Mouse (Mus musculus): Measurements from ENCODE around the gene Vapa.

The Vapa gene

DNA sequence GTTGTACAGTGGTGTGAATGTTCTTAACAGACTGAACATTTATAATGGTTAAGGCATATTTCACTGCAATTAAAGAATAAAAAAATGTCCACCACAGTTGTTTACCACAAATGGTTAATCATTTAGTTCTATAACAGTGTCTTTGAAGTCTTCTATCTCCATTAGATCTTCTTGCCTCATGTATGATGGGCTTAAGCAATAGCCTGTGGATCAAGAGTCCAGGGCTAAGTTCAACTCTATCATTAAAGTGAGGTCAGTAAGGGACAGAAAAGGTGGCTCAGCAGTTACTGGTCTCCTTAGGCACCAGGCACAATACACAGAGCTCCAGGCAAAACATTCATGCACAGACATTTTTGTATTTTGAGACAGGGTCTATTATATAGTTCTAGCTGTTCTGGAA is 9.8 kb upstream of the Vapa start:
- DNase-seq = no peak

DNA sequence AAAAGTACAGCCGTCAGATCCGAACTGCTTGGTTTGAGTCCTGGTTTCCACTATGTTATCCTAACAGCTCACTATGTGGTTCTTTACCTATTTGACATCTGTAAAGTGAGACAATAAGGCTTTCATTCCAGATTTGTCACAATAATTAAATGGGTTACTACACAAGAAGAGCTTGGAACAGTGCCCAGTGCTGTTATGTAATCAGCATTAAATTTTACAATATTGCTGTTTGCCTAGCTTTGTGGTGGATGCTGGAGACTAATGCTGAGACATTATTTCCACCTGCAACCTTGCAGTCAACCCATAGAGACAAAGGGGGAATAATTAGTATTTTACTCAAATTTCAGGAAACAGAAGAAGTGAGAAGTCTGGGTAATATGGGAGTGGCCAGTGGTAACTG is 5.1 kb upstream of the Vapa start:
- no peak for DNase-seq

DNA sequence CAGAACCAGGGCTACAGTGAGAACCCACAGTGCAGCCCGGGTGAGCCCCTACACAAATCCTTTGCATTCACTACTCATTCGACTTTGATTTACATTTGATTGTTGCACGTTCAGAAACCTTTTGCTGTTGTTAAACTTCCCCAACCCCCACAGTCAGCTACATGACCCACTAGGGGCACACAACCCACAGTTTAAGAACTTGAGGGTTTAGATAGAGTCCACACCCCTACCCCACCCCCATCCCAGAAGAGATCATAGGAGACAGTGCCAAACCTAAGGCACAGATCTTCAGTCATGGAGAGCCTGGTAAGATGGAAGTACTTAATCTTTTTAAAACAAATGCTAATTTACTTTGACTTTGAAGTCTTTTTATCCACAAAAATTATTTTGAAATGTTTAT is 2.3 kb upstream of the Vapa start:
- DNase-seq = no peak

DNA sequence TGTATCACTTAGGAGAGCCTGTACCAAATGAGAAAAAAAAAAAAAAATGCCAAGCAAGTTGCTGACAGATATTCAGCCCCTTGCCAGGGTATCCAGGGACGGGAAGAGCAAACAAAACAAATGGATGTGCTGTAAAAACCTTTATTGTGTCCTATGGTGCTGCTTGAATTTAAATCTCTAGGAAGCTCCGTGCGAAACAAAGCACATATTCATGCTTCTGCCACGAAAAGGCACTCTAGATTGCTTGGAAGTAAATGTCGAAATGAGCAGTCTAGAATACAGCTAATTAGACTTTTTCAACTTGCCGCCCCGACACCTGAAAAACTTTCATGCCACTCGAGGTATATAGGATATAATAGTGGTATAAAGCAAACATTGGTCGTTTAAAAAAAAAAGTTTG is 1.1 kb upstream of the Vapa start:
- no peak for DNase-seq

DNA sequence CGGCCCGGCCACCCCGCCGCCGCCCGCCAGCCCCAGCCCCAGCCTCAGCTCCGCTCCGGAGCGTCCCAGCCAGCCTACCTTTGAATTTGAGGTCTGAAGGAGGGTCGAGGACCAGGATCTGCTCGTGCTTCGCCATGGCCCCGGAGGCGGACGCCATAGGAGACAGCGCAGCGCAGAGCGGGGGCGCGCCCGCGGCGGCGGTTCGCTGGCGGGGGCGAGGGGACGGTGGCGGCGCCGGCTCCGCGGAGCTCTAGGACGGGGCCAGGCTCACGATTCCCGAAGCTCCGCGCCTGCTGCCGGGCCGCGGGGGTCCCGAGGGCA is 253 bp downstream of the Vapa start:
- DNase-seq = no peak

DNA sequence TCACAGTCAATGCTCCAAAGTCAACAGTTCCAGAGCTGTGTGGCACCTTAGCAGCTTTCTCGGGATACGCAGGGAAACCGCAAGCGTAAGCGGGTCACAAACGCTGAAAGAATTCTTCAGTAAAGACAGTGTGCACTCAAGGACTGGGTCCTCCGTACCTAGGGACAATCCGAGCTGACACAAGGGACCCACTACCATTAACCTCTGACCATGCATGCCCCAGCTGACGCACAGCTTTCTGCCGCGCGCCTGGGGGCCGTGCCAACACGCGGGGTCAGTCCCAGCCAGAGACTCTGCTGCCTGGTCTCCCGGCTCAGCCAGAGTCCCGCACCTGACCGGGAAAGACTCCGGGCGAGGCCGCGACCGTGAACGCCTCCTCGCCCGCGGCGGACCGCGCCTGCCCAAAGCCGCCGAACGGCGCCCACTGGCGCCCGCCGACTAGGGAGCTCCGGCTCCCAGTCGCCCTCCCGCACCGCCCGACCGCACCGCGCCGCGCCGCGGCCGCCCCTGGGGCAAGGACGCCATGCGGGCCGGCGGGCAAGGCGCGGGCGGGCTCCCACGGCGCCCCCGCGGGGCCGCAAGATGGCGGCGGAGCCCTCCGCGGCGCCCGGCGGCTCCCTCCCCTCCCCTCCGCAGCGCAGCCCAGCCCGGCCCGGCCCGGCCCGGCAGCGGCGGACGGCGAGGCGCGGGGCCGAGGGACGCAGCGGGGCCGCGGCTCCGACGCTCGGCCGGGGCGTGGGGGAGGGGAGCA is 789 bp downstream of the Vapa start:
- peak; percentile 50 for DNase-seq

DNA sequence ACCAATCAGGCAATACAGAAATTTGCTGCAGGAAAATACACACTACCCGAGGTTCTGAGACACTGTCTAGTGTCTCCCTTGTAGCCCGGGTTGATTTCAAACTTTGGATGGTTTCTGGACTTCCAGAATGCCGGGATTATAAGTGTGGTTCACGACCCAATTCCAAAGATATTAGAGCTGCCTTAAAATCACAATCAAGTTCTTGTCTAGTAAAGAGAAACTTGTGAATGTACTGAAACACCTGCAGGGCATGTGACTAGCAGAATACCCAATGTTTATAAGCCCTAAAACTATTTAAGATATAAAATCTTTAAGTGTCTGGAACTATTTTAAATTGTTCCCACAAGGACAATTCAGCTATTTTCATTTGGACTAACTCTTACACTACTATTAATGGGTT is 1.6 kb downstream of the Vapa start:
- DNase-seq = no peak

DNA sequence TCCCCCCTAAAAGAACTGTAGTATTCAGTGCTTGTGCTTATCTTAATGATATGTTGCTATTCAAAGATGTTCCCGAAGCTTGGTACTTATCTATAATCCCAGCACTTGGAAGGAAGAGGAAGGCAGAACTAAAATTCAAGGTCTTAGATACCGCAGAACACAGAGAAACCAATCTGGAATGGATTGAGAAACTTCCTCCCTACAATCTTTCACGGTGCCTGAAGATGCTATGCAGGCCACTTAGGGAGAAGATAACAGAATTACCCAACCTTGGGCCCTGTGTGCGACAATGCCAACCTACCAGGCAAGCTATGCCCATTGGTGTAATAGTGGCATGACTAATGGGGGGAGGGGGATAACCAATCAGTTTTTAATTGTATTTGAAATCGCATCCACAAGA is 4.6 kb downstream of the Vapa start:
- DNase-seq = no peak

DNA sequence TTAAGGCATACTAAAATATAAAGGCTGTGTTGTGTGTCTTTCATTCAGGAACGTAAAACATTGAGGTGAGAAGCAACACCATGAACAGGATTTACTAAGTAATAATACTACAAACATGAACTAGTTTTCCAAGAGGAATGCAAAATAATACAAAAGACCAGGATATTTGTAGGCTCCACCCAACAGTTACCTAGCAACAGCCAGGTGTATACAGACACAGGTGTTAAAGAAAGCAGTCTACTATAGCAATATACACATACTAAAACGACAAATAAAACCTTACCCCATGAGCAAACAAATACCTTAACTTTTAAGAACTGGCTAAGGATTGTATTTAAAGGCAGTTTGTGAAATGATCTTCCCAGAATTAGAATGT is 5.1 kb downstream of the Vapa start:
- DNase-seq = no peak

DNA sequence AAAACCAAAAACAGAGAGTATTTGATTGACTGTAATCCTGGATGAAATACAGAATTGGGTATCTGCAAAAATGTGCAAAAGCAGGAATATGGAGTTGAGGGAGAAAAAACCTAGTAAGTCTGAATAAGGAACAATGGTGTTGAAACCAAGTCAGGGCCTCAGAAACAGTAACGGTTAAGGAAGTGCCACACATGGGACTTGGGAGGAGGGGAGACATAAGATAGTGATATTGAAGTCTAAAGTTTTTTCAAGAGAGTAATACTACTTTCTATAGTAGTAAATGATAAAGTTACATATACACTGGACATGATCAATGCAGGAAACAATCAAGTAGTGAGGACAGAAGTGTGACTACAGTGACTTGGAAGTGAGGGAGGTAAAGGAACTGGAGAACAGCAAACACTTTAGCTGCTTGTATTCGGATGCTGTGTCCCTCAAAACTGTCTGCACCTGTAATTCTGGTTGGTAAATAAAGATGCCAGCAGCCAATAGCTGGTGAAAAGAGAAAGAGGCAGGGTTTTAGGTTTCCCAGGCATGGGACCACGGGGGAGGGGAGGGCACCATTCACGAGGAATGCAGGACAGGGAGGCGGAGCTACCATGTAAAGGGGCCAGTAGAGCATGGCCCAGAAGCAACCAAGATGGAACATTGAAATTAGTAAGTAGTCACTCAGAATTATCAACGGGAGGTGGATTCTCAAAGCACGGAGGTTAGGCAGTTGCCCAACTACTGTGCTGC is 5.6 kb downstream of the Vapa start:
- DNase-seq = no peak

DNA sequence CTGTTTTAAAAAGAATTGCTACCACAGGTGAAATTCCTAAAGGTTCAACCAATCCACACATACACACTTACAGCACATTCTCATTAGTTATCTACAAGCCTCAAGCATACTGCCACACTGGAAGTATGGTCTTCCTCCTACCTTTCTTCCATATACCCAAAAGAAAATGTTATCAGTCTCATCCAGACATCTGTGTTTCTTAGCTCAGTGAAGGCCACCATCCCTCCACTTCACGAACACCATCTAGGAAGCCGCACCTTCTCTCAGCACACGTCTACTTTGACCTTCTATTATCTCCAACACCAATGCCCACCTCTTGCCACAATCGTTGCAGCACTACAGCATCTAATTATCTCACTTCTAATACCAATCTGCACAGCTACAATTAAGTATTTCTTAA is 7.3 kb downstream of the Vapa start:
- no peak for DNase-seq

DNA sequence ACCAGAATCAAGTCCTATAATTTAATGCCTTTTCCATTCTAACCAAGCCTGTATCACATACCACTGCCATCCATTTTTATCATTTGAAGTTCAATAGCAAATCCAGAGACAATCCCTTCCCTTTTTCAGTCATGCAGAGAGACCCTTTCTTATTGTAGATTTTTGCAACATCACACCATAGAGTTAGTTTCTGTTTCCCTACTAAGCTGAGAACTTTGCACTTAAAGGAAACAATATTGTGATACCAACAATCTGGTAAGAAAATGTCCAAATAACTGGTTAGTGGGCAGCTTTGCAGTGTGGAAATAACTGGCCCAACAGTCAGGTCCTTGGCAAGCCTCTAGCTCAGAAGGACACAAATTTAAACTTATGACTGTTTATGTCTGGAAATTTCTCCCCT is 8.5 kb downstream of the Vapa start:
- DNase-seq = no peak

DNA sequence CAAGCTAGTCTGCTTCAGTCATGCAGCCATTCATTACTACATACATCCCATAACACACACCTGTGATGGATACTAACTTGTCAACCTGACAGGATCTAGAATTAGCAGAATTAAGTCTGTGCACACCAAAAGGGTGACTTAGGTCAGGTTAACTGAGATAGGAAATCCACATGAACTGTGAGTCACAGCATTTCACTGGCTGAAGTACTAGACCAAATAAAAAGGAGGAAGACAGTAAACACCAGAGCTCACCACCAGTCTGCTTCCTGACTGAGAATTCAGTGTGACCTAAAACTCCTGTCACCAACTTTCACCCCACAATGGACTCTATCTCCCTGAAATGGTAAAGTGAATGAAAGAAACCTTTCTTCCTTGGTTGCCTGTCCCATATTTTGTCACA is 9.0 kb downstream of the Vapa start:
- no peak for DNase-seq

DNA sequence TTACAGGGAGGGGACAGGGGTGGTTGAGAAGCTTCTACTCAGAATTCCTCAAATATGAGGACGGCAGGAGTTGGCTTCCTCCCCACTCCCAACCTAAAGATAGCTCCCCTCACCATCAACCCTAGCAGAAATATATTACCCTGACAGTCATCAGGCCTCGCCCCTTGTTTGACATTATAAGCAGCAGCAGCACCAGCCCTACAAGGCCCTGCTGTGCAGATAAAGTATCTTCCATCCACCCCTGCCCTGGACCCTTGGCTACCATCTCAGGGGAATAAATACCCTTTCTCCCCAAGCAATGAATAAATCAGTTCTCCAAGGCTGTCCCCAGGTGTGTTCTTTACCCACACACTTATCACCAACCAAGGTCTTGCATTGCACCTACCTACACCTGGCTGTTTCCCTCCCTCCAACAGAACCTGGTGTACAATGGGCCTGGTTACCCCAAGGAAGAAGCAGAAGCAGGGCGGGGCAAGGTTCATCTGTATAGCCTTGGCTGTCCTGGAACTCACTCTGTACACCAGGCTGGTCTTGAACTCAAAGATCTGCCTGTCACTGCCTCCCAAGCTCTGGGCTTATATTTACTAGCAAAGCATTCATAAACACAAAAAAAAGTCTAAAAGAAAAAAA is 15.4 kb downstream of the Vapa start:
- no peak for DNase-seq

DNA sequence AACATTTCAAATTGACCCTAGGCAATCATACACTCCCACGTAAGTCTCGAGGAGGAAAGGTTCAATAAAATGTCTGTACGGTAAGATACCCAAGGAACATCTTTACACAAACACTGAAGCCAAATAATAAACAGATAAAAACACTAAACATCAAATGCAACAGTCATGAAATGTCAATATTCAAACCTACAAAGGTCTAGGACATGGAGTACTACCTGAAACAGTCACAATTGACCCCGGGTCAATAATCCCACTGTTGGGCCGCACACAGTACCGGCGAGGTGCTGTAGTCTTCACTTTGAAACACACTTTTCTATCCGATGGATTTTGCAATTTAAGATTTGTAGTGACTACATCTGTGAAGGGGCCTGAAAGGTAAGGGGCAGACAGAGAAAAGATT is 18.7 kb downstream of the Vapa start:
- no peak for DNase-seq

DNA sequence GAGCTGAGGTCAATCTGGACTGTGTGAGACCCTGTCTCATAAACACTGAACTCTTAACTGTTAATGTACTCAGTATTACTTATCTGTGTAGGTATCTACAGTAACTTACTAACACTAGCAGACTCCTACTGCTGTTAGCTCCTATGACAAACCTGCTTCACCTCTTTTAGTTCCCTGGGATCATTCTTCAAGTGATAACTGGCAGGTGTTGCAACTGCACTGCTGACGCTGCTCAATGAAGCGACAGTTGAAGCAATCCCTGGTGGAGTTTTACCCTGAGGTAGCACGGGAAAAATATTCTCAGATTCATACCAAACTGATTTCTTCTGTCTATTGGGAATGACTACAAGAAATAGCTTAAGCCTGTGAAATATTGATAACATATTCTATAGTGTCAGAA is 26.5 kb downstream of the Vapa start:
- DNase-seq = no peak

DNA sequence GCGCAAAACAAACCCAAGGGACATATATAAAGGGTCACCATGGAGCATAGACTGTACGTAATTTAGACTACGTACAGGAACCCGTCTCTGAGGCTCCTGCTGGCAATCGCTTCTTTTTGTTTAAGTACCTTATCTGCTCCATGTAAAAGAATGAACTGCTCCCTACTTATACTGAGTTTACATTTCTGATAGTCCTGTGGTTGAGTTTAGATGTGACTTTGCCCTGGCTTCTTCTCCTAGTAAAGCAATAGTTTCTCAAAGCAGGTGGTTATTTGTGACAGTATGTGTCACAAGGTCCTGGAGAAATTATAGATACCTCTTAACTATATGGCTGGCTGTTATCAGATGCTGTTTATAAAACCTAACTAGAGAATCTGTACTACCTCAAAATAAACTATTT is 31.9 kb downstream of the Vapa start:
- DNase-seq = no peak

DNA sequence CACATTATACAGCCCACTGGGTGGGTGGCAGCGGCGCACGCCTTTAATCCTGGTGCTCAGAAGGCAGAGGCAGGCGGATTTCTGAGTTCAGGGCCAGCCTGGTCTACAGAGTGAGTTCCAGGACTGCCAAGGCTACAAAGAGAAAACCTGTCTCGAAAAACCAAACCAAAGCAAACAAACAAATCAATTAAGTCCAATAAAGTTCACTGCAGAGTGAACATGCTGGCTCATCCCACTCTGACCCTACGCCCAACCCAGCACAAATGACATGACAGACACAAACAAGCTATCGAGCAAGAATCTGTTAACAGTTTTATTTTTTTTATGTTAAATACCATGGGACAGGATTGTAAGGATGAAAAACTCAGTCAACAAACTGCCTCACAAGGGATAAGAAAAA is 33.6 kb downstream of the Vapa start:
- no peak for DNase-seq

DNA sequence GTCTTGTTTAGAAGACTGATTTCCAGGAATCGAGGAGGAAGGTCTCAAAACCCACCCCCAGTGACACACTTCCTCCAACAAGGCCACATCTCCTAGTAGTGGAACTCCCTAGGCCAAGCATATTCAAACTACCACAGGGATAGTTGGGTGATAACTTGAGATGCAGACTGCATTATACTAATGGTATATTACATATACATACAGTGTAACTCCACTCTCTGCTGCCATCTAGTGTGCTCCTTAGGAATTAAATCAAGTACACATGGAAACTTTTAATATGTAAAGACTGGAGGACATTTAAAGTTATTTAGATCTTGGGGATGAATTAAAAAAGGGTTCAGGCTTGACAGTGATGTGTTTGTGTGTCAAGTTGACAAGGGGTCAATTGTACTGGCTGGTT is 38.0 kb downstream of the Vapa start:
- no peak for DNase-seq

DNA sequence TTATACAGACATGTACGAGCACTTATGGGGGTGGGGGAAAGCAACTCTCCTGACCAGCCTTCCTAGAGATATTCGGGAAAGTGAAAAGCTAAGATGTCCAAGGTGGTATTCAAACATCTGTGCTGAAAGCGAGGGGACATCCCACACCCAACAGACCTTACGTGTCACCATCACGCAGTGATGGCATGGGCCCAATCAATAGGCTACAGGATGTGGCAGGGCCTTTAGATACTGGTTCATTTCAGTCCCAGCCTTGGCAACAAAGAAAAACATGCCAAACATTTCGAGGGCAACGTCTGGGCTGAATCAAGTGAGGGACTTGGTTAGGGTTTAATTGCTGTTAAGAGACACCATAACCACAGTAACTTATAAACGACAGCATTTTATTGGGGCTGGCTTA is 38.5 kb downstream of the Vapa start:
- DNase-seq = no peak

DNA sequence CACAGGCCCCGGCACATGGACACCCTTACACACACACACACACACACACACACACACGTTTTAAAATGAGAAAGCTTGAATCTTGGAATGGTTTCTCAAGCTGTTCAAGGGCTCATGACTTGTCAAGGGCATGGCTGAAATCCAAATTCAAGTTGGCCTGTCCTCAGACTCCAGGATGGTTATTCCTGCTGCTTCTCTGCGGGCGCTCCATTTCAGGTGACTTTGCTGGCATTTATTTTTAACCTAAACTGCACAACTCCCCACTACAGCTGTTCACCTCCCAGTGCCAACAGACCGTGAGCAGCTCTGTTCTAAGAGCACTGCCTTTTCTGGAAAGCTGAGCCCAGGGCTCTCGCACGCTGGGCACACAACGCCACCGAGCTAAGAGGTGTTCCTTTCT is 41.5 kb downstream of the Vapa start:
- DNase-seq = no peak

DNA sequence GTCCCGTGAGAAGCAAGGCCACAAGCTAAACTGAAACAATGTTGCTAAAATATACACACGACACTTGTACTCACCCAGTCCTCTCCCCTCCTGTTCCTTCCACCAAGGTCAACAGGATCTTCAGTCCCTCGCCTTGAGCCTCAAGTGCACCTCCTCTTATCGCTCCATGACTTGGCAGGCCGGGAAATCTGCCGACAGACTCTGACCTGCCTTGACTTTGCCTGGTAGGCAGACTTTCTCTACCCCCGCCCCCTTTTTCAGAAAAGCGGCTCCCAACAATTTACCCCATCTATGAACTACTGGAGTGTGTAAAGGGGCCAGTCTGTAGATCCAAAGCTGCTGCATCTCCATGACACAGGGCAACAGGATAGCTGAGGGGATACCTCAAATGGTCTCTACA is 41.9 kb downstream of the Vapa start:
- no peak for DNase-seq

DNA sequence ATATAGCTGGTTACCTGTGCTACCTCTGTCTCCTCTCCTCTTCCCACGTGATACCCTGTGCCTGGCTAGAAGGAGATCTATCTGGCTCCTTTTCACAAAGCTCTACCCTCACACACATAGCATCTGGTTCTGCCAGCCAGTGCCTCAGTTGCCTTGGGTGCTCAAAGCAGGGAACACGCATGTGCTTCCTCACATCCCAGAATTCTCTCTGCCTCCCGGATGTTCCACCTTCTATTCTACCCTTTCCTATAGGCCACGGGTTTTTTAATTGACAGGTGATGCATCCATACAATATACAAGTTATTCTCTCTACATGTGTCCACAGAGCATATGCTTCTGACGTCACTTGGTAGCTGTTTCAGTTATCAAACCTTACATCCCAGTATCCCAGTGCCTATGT is 49.2 kb downstream of the Vapa start:
- DNase-seq = no peak

DNA sequence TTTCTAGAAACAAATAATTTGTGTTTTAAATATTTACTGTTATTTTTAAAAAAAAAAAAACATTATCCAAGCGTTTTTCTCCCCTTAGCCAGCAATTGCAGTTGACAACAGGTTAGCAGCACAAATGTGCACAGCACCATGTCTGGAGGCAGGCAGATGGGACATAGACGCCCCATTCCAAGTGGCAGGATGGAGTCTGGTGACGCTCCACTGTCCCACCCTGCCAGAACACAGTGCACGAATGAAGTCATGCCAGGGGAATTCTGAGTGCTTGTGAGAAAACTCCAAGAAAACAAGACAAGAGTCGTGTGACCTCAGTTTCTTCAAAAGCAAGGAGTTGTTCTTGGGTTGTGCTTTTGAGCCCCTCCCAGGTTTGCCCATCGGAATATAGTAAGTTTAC is 50.0 kb downstream of the Vapa start:
- DNase-seq = no peak

DNA sequence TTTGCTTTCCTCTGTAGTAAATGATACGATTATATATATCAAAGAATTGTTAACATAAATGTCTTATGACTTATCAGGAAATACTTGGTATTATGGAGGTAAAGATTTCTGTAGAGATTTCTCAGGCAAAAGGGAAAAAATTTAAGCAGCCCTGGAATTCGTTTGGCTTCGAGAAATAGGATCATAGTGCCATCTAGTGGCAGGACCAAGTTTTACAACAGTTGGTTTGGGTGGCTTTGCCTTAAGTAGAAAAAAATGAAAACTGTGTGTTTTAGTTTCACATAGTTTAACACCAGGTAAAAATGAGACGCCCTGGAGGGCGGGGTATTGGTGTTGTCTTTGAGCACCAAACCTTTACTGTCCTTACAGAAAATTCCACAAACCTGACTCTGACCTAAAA is 50.6 kb downstream of the Vapa start:
- peak; percentile 36 for DNase-seq

Measured in cerebellum, adult 11 months (tissue).